Comparison of ENCODE assay signal across 19 mouse cellular contexts in the genomic region with DNA sequence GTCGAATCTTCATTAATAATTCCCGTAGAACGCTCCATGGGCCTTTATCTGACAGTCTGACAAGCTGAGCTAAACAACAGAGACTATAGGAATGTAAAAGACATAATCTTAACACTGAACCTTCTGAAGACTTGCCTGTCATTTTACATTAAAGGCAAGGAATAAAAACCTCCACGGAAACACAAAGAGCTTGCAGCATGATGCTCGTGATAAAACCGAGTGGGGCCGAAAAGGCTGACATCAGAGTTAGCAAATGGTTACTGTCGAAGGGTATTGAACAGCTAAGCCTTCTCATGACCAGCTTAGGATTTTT.
DNase-seq lines count a peak whose midpoint lies in the region; ATAC-seq and TF ChIP-seq lines count a peak whose summit lies in the region.
"Had no signal": no experiment of that assay in that cellular context is flagged by ENCODE, and none has a peak within 500 bp of the region (broad histone marks: within the 10 kb centered on the region; RNA-seq: fewer than 3 reads in every experiment).

No protein-coding gene starts in this region.

- 51% methylated on average over 8 of the region's 8 CpGs for WGBS in heart, embryonic 14.5 days
- 54% methylated on average over 8 of the region's 8 CpGs for WGBS in heart, adult 2 months
- WGBS in midbrain, embryonic 11.5 days: 36% methylated on average over 8 of the region's 8 CpGs
- WGBS in midbrain, embryonic 10.5 days: 59% methylated on average over 8 of the region's 8 CpGs
- WGBS in midbrain, embryonic 16.5 days: 18% methylated on average over 8 of the region's 8 CpGs

- intact Hi-C loops in heart, adult 2 months (cut with DNase I): loop anchor here (2.0 to 10.0 kb wide), 5 partner anchors 29 to 1559 kb away; a partner anchor contains a TSS

- H3K4me1 ChIP-seq in heart, embryonic 14.5 days (ENCODE audit: control insufficient read depth in 2 of 2, insufficient read depth in 2 of 2, low read length in 2 of 2): peaks cover 11 to 21% of the 10 kb centered on the region in 2 experiments
- peaks cover 24% of the 10 kb centered on the region for H3K4me1 ChIP-seq in heart, adult 2 months (ENCODE audit: control insufficient read depth, insufficient read depth, low read length)
- peaks cover 48% of the 10 kb centered on the region for H3K4me1 ChIP-seq in midbrain, embryonic 11.5 days (ENCODE audit: control insufficient read depth, insufficient read depth, low read length)
- peaks cover 70% of the 10 kb centered on the region for H3K4me1 ChIP-seq in midbrain, embryonic 10.5 days
- H3K4me1 ChIP-seq in midbrain, embryonic 16.5 days (ENCODE audit: control insufficient read depth, insufficient read depth, low read length): peaks cover 35% of the 10 kb centered on the region

- TF ChIP-seq EP300 in heart, adult 2 months (IDR thresholded peaks at IDR 0.05; ENCODE audit: insufficient read depth, low read depth, low read length): no peak

- H3K9ac ChIP-seq in heart, embryonic 14.5 days (ENCODE audit: low read length): no peak overlapping the region
- no peak overlapping the region for H3K9ac ChIP-seq in heart, adult 2 months (ENCODE audit: low read depth, low read length)
- H3K9ac ChIP-seq in midbrain, embryonic 11.5 days (ENCODE audit: low read length): no peak overlapping the region
- no peak overlapping the region; the same call in 1 of the 2 replicates for H3K9ac ChIP-seq in midbrain, embryonic 16.5 days (ENCODE audit: low read depth, low read length)
- H3K9ac ChIP-seq: intestine, embryonic 15.5 days; limb, embryonic 12.5 days; liver, embryonic 14.5 days had no signal

- no peaks in the 10 kb centered on the region for H3K27me3 ChIP-seq in heart, embryonic 14.5 days (ENCODE audit: control insufficient read depth, insufficient read depth, low read length)
- no peaks in the 10 kb centered on the region for H3K27me3 ChIP-seq in heart, adult 2 months (ENCODE audit: control insufficient read depth, insufficient read depth, low read length)
- H3K27me3 ChIP-seq in midbrain, embryonic 11.5 days (ENCODE audit: control insufficient read depth, insufficient read depth, low read length): no peaks in the 10 kb centered on the region
- H3K27me3 ChIP-seq in midbrain, embryonic 10.5 days (ENCODE audit: low read depth, poor library complexity, severe bottlenecking): peaks cover 17% of the 10 kb centered on the region
- H3K27me3 ChIP-seq in midbrain, embryonic 16.5 days (ENCODE audit: control insufficient read depth, insufficient read depth, low read depth, low read length): no peaks in the 10 kb centered on the region
- H3K27me3 ChIP-seq: intestine, embryonic 15.5 days had no signal

- no peak overlapping the region for H3K27ac ChIP-seq in heart, embryonic 14.5 days (replicated peaks in 1 of 2; ENCODE audit: control insufficient read depth in 1 of 2, insufficient read depth in 1 of 2, low read depth in 2 of 2, low read length in 2 of 2)
- no peak overlapping the region; the same call in 1 of the 2 replicates for H3K27ac ChIP-seq in heart, adult 2 months
- no peak overlapping the region for H3K27ac ChIP-seq in midbrain, embryonic 11.5 days (ENCODE audit: low read depth, low read length)
- H3K27ac ChIP-seq in midbrain, embryonic 10.5 days (replicated peaks): no peak overlapping the region; the same call in 1 of the 2 replicates
- peak overlapping the region; percentile 65; the same call in 1 of the 2 replicates for H3K27ac ChIP-seq in midbrain, embryonic 16.5 days (ENCODE audit: low read length)
- H3K27ac ChIP-seq: liver, embryonic 14.5 days had no signal

- no peak for DNase-seq in heart, adult 2 months
- DNase-seq in midbrain, embryonic 11.5 days (ENCODE audit: low spot score, missing footprints): peak; percentile 88
- DNase-seq in midbrain, embryonic 10.5 days (ENCODE audit: low spot score): no peak
- no peak for DNase-seq in right cerebral cortex, postnatal 36 days (ENCODE audit: low spot score in 2 of 2)
- DNase-seq in layer of hippocampus, adult 9-10 months (ENCODE audit: low spot score): no peak
- DNase-seq: adrenal gland, adult 8-10 months; B cell, adult 2 months; cerebellum, adult 11 months; cerebellum, postnatal 36 days; gastrocnemius, postnatal 10 days; heart, postnatal 10 days; lung, postnatal 36 days; right cerebral cortex, postnatal 25 days; thymus, postnatal 4 days had no signal

- no peak for TF ChIP-seq POLR2A in heart, adult 2 months (IDR thresholded peaks at IDR 0.05; ENCODE audit: insufficient read depth, low read depth, low read length)

- no peak overlapping the region for H3K4me3 ChIP-seq in heart, embryonic 14.5 days (ENCODE audit: control insufficient read depth in 1 of 2, insufficient read depth in 1 of 2, low read depth in 1 of 2, low read length in 2 of 2)
- no peak overlapping the region for H3K4me3 ChIP-seq in heart, adult 2 months
- no peak overlapping the region for H3K4me3 ChIP-seq in midbrain, embryonic 11.5 days (ENCODE audit: low read depth, low read length)
- no peak overlapping the region for H3K4me3 ChIP-seq in midbrain, embryonic 10.5 days
- H3K4me3 ChIP-seq in midbrain, embryonic 16.5 days (ENCODE audit: low read depth, low read length): no peak overlapping the region
- H3K4me3 ChIP-seq: intestine, embryonic 15.5 days; limb, embryonic 12.5 days had no signal

- no peaks in the 10 kb centered on the region for H3K79me2 ChIP-seq in heart, adult 2 months (replicated peaks; ENCODE audit: control insufficient read depth, insufficient read depth, low read length)

- H3K9me3 ChIP-seq in heart, embryonic 14.5 days (ENCODE audit: control insufficient read depth, low read length): no peaks in the 10 kb centered on the region
- H3K9me3 ChIP-seq in midbrain, embryonic 11.5 days (ENCODE audit: control insufficient read depth, low read length): no peaks in the 10 kb centered on the region
- H3K9me3 ChIP-seq in midbrain, embryonic 10.5 days (replicated peaks): no peaks in the 10 kb centered on the region
- H3K9me3 ChIP-seq in midbrain, embryonic 16.5 days (replicated peaks; ENCODE audit: control insufficient read depth, low read length, poor library complexity, severe bottlenecking): no peaks in the 10 kb centered on the region
- H3K9me3 ChIP-seq: intestine, embryonic 15.5 days; limb, embryonic 12.5 days had no signal

- TF ChIP-seq CTCF in heart, adult 2 months (IDR thresholded peaks at IDR 0.05): no peak

- H3K4me2 ChIP-seq in heart, embryonic 14.5 days (ENCODE audit: low read length): 0 out of 2 replicates have a peak overlapping the region, but pooled peaks have one; percentile 1
- no peak overlapping the region for H3K4me2 ChIP-seq in midbrain, embryonic 11.5 days
- no peak overlapping the region for H3K4me2 ChIP-seq in midbrain, embryonic 16.5 days (ENCODE audit: low read length)
- H3K4me2 ChIP-seq: intestine, embryonic 15.5 days had no signal

- no peaks in the 10 kb centered on the region for H3K36me3 ChIP-seq in heart, embryonic 14.5 days (ENCODE audit: control insufficient read depth, insufficient read depth, low read length)
- peaks cover 10% of the 10 kb centered on the region; the same call in 1 of the 2 replicates for H3K36me3 ChIP-seq in heart, adult 2 months (ENCODE audit: control insufficient read depth, insufficient read depth, low read length)
- no peaks in the 10 kb centered on the region for H3K36me3 ChIP-seq in midbrain, embryonic 11.5 days (ENCODE audit: control insufficient read depth, insufficient read depth, low read length)
- H3K36me3 ChIP-seq in midbrain, embryonic 10.5 days: no peaks in the 10 kb centered on the region
- no peaks in the 10 kb centered on the region for H3K36me3 ChIP-seq in midbrain, embryonic 16.5 days (ENCODE audit: control insufficient read depth, insufficient read depth, low read length)
- H3K36me3 ChIP-seq: intestine, embryonic 15.5 days; limb, embryonic 12.5 days had no signal

- no peak for ATAC-seq in heart, embryonic 14.5 days (ENCODE audit: insufficient number of reproducible peaks, insufficient read depth, low FRiP score, low read depth)
- ATAC-seq in midbrain, embryonic 11.5 days (ENCODE audit: low FRiP score): no peak
- no peak for ATAC-seq in midbrain, embryonic 16.5 days
- ATAC-seq: intestine, embryonic 15.5 days had no signal
